Mouse (Mus musculus) intestine, postnatal 0 days (tissue): Measurements from ENCODE around the gene Icam4. TPM values are rescaled to one million over a fixed set of nuclear protein-coding genes. Genes with fewer than 3 reads are reported as not detected.

Experiments used
- ATAC-seq: fragments of 200-750 bp; cut with Nextera tagmentation; 2 replicates; pipeline ENCODE4 v1.8.0; 2017; ENCODE audit warnings: mild to moderate bottlenecking, moderate TSS enrichment, moderate library complexity
- H3K27ac ChIP-seq: fragments of 300-500 bp; sonication (generic); 2 replicates; pipeline ENCODE4 v1.5.1; 2014; ENCODE audit warnings: mild to moderate bottlenecking, low read depth, low read length, moderate library complexity
- H3K27me3 ChIP-seq: fragments of 300-500 bp; sonication (generic); replicated peaks from 2 replicates; pipeline ENCODE4 v1.6.1; 2014; ENCODE audit warnings: low read length, mixed read lengths; ENCODE audit not compliant: control insufficient read depth, insufficient read depth
- H3K36me3 ChIP-seq: fragments of 300-500 bp; sonication (generic); 2 replicates; pipeline ENCODE4 v1.6.1; 2014; ENCODE audit warnings: mild to moderate bottlenecking, moderate library complexity; ENCODE audit not compliant: control insufficient read depth, insufficient read depth
- H3K4me1 ChIP-seq: fragments of 300-500 bp; sonication (generic); replicated peaks from 2 replicates; pipeline ENCODE4 v1.6.1; 2014; ENCODE audit warnings: antibody characterized with exemption, low read length, mixed read lengths; ENCODE audit not compliant: control insufficient read depth, insufficient read depth
- H3K4me2 ChIP-seq: fragments of 300-500 bp; sonication (generic); replicated peaks from 2 replicates; pipeline ENCODE4 v1.6.1; 2014; ENCODE audit warnings: low read depth, mild to moderate bottlenecking, moderate library complexity
- H3K4me3 ChIP-seq: fragments of 300-500 bp; sonication (generic); 2 replicates; pipeline ENCODE4 v1.5.1; 2014; ENCODE audit warnings: low read depth, low read length
- H3K9ac ChIP-seq: fragments of 300-500 bp; sonication (generic); 2 replicates; pipeline ENCODE4 v1.6.1; 2014; ENCODE audit warnings: mild to moderate bottlenecking, low read depth, low read length
- H3K9me3 ChIP-seq: fragments of 300-500 bp; sonication (generic); 2 replicates; pipeline ENCODE4 v1.6.1; 2016; ENCODE audit warnings: mixed run types; ENCODE audit not compliant: control insufficient read depth
- CTCF ChIP-seq: sonication (generic); IDR thresholded peaks from 2 replicates; pipeline ENCODE4 v1.5.1; 2016; ENCODE audit warnings: low read depth, mild to moderate bottlenecking, control low read depth, antibody characterized with exemption, moderate library complexity
- WGBS: fragments of 180-500 bp; shearing (Covaris S2); extraction: QIAGEN DNeasy Blood & Tissue Kit; methylation state at CpG from one replicate; pipeline ENCODE4 v1.1.7; 2014; 5-methylcytosine and 5-hydroxymethylcytosine counted together
- polyA plus RNA-seq: library from polyadenylated mRNA; unstranded; fragments of >200 nt; fragmentation: Nextera tagmentation; extraction: Ambion mirVana; gene quantifications from 2 replicates; pipeline ENCODE4 v1.2.1, GENCODE M21; 2015

Gene Icam4
- polyA plus RNA-seq, 1 experiment from 2014 or later, result 0.12 TPM

- H3K27ac ChIP-seq, result no peak overlapping the region
- no peak overlapping the region for H3K9ac ChIP-seq
- no peak for TF ChIP-seq CTCF
- no peaks in the 10 kb centered on the region for H3K27me3 ChIP-seq
- H3K4me3 ChIP-seq, result peak overlapping the region; percentile 45
- no peaks in the 10 kb centered on the region for H3K9me3 ChIP-seq
- H3K4me1 ChIP-seq, result no peaks in the 10 kb centered on the region
- WGBS, result 9% methylated on average over 17 of the region's 17 CpGs
- H3K4me2 ChIP-seq, result peak overlapping the region; percentile 81
- no peaks in the 10 kb centered on the region for H3K36me3 ChIP-seq
- no peak for ATAC-seq
Measured at GRCm38 (mm10) chr9:21016331-21017176, 12.6 kb upstream of the Icam4 start.

GRCm38 (mm10) chr9:21017177-21017575 is 12.0 kb upstream of the Icam4 start:
- Histone ChIP-seq H3K9ac (no peak overlapping the region), H3K36me3 (no peaks in the 10 kb centered on the region), H3K9me3 (no peaks in the 10 kb centered on the region), H3K4me3 (peak overlapping the region; percentile 17; the same call in 1 of the 2 replicates), H3K27ac (no peak overlapping the region), H3K4me1 (no peaks in the 10 kb centered on the region), H3K27me3 (no peaks in the 10 kb centered on the region), H3K4me2 (peak overlapping the region; percentile 81)
- ATAC-seq, result no peak
- WGBS, result 42% methylated on average over 4 of the region's 4 CpGs
- no peak for TF ChIP-seq CTCF

GRCm38 (mm10) chr9:21018600-21018999 is 10.6 kb upstream of the Icam4 start:
- Histone ChIP-seq H3K9ac (no peak overlapping the region), H3K27me3 (no peaks in the 10 kb centered on the region), H3K36me3 (no peaks in the 10 kb centered on the region), H3K27ac (no peak overlapping the region), H3K9me3 (no peaks in the 10 kb centered on the region), H3K4me3 (no peak overlapping the region), H3K4me2 (no peak overlapping the region), H3K4me1 (no peaks in the 10 kb centered on the region)
- 83% methylated on average over 2 of the region's 2 CpGs for WGBS
- no peak for ATAC-seq
- no peak for TF ChIP-seq CTCF

- ATAC-seq, result no peak
- Histone ChIP-seq H3K36me3 (no peaks in the 10 kb centered on the region), H3K4me2 (no peak overlapping the region), H3K27ac (no peak overlapping the region), H3K9me3 (no peaks in the 10 kb centered on the region), H3K27me3 (no peaks in the 10 kb centered on the region), H3K9ac (no peak overlapping the region), H3K4me1 (no peaks in the 10 kb centered on the region), H3K4me3 (no peak overlapping the region)
- no peak for TF ChIP-seq CTCF
- 83% methylated on average over 3 of the region's 3 CpGs for WGBS
Measured at GRCm38 (mm10) chr9:21021363-21021762, 7.8 kb upstream of the Icam4 start.

GRCm38 (mm10) chr9:21022288-21022687 is 6.9 kb upstream of the Icam4 start:
- H3K4me1 ChIP-seq, result no peaks in the 10 kb centered on the region
- TF ChIP-seq CTCF, result no peak
- H3K27ac ChIP-seq, result no peak overlapping the region
- no peaks in the 10 kb centered on the region for H3K9me3 ChIP-seq
- H3K9ac ChIP-seq, result no peak overlapping the region
- no peak for ATAC-seq
- no peaks in the 10 kb centered on the region for H3K27me3 ChIP-seq
- peaks cover under 1% of the 10 kb centered on the region; the same call in 1 of the 2 replicates for H3K36me3 ChIP-seq
- no peak overlapping the region for H3K4me2 ChIP-seq
- 61% methylated on average over 6 of the region's 6 CpGs for WGBS
- no peak overlapping the region for H3K4me3 ChIP-seq

- no peak for ATAC-seq
- H3K9me3 ChIP-seq, result no peaks in the 10 kb centered on the region
- H3K4me3 ChIP-seq, result no peak overlapping the region
- H3K4me1 ChIP-seq, result no peaks in the 10 kb centered on the region
- H3K36me3 ChIP-seq, result peaks cover 3% of the 10 kb centered on the region; the same call in 1 of the 2 replicates
- no peaks in the 10 kb centered on the region for H3K27me3 ChIP-seq
- WGBS, result 76% methylated on average over 1 of the region's 1 CpGs
- H3K4me2 ChIP-seq, result no peak overlapping the region
- H3K27ac ChIP-seq, result no peak overlapping the region
- no peak overlapping the region for H3K9ac ChIP-seq
- TF ChIP-seq CTCF, result peak; percentile 38
Measured at GRCm38 (mm10) chr9:21022726-21023125, 6.4 kb upstream of the Icam4 start.
